Mouse (Mus musculus): ENCODE results near the gene Tacr1. TPM values are rescaled to one million over a fixed set of nuclear protein-coding genes. Genes with fewer than 3 reads are reported as not detected.

The Tacr1 gene
- total and polyA plus RNA-seq, 3 experiments = not detected

DNA sequence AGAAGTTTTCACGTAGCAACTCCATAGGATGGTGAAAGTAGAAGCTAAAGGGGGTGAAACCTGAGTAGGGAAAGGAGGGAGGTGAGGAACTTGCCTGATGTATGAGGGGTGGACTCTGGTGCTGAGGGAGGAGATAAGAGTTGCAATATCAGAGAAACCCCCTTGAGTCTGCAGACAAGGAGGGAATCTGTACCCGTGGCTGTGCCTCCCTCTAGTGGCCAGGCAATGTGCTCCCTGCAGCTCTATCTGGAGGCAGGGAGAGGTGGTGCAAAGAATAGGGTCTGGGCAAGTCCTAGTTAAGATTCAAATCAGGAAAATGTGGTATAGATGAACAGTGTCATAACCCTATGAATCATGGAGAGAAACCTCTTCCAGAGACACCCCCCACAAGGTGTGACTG is 201.5 kb downstream of the Tacr1 start:
- Histone ChIP-seq H3K27me3 (ENCODE audit: control insufficient read depth in 1 of 2, insufficient read depth in 2 of 2, low read length in 2 of 2) (peaks cover 0 to 2% of the 10 kb centered on the region in 2 experiments; a peak in 1 of 4 replicates), H3K27ac (ENCODE audit: control insufficient read depth, low read depth, low read length) (no peak overlapping the region), H3K4me1 (ENCODE audit: control insufficient read depth in 1 of 2, insufficient read depth in 2 of 2, low read length in 2 of 2) (no peaks in the 10 kb centered on the region), H3K9ac (ENCODE audit: control insufficient read depth, low read depth, low read length, poor library complexity, severe bottlenecking) (no peak overlapping the region), H3K4me3 (ENCODE audit: control insufficient read depth in 1 of 2, insufficient read depth in 1 of 2, low read depth in 2 of 2, low read length in 2 of 2) (no peak overlapping the region), H3K9me3 (replicated peaks; ENCODE audit: insufficient read depth, low read length) (no peaks in the 10 kb centered on the region), H3K36me3 (ENCODE audit: control insufficient read depth in 1 of 2, insufficient read depth in 2 of 2, low read length in 2 of 2) (no peaks in the 10 kb centered on the region), H3K79me2 (ENCODE audit: control insufficient read depth, insufficient read depth, low read length, poor library complexity) (no peaks in the 10 kb centered on the region)
- TF ChIP-seq SMC3 (IDR thresholded peaks at IDR 0.05; ENCODE audit: low read depth, low read length) (peak; percentile 58), POLR2A (IDR thresholded peaks at IDR 0.05; ENCODE audit: control insufficient read depth in 1 of 2, insufficient read depth in 1 of 2, low read depth in 1 of 2, low read length in 2 of 2, poor library complexity in 1 of 2) (no peak), ELF1 (IDR thresholded peaks at IDR 0.05; ENCODE audit: low read depth, low read length) (no peak), TAL1 (IDR thresholded peaks at IDR 0.05; ENCODE audit: low read length) (no peak), CHD2 (IDR thresholded peaks at IDR 0.05; ENCODE audit: low read length) (no peak), MAFK (IDR thresholded peaks at IDR 0.05; ENCODE audit: borderline replicate concordance, low read depth, low read length) (no peak), CTCF (IDR thresholded peaks at IDR 0.05 in 2 of 3, conservative IDR thresholded peaks at IDR 0.05 in 1 of 3; ENCODE audit: control insufficient read depth in 1 of 3, insufficient read depth in 1 of 3, low read depth in 2 of 3, low read length in 3 of 3, poor library complexity in 1 of 3, severe bottlenecking in 1 of 3) (peak; percentile 56 to 72 (median 64)), USF1 (IDR thresholded peaks at IDR 0.05; ENCODE audit: low read depth, low read length) (no peak), TBP (IDR thresholded peaks at IDR 0.05; ENCODE audit: low read depth, low read length) (no peak), RAD21 (IDR thresholded peaks at IDR 0.05; ENCODE audit: low read depth, low read length) (peak; percentile 64), BHLHE40 (IDR thresholded peaks at IDR 0.05; ENCODE audit: borderline replicate concordance, low read depth, low read length) (no peak), ZC3H11A (IDR thresholded peaks at IDR 0.05; ENCODE audit: low read depth, low read length) (peak; percentile 34; the same call in 1 of the 2 replicates), E2F4 (IDR thresholded peaks at IDR 0.05; ENCODE audit: borderline replicate concordance, low read depth, low read length) (no peak), HCFC1 (IDR thresholded peaks at IDR 0.05; ENCODE audit: low read depth, low read length) (no peak)
- peak; percentile 43 for DNase-seq (ENCODE audit: low read depth, low spot score)

DNA sequence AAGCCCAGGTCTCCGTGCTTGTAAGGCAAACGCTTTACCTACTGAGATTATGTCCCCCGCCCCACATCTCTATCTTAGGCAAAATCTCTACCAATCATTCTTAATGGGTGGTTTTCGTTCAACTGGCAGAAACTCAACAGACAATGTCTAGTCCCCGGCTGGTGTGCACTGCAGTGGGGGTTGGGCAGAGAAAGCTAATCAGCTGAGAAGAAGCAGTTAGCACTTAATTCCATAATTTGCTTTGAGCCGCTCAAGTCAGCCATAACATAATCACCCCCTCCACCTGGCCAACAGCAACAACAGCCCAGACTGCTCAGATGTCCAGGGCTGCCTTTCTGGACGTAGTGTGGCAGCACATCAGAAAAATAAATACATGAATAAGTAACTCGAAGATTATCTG is 202.7 kb downstream of the Tacr1 start:
- no peaks in the 10 kb centered on the region for H3K36me3 ChIP-seq (ENCODE audit: control insufficient read depth in 1 of 2, insufficient read depth in 2 of 2, low read length in 2 of 2)
- no peak overlapping the region for H3K4me3 ChIP-seq (ENCODE audit: control insufficient read depth in 1 of 2, insufficient read depth in 1 of 2, low read depth in 2 of 2, low read length in 2 of 2)
- peaks cover 0 to 2% of the 10 kb centered on the region in 2 experiments; a peak in 1 of 4 replicates for H3K27me3 ChIP-seq (ENCODE audit: control insufficient read depth in 1 of 2, insufficient read depth in 2 of 2, low read length in 2 of 2)
- H3K4me1 ChIP-seq (ENCODE audit: control insufficient read depth in 1 of 2, insufficient read depth in 2 of 2, low read length in 2 of 2) = no peaks in the 10 kb centered on the region
- no peak for DNase-seq (ENCODE audit: low read depth, low spot score)
- no peak overlapping the region for H3K9ac ChIP-seq (ENCODE audit: control insufficient read depth, low read depth, low read length, poor library complexity, severe bottlenecking)
- H3K27ac ChIP-seq (ENCODE audit: control insufficient read depth, low read depth, low read length) = no peak overlapping the region
- H3K9me3 ChIP-seq (replicated peaks; ENCODE audit: insufficient read depth, low read length) = no peaks in the 10 kb centered on the region
- H3K79me2 ChIP-seq (ENCODE audit: control insufficient read depth, insufficient read depth, low read length, poor library complexity) = no peaks in the 10 kb centered on the region
- TF ChIP-seq CHD2 (IDR thresholded peaks at IDR 0.05; ENCODE audit: low read length) (no peak), GABPA (IDR thresholded peaks at IDR 0.05; ENCODE audit: low read depth, low read length) (no peak), JUND (IDR thresholded peaks at IDR 0.05; ENCODE audit: low read depth, low read length) (no peak), MXI1 (IDR thresholded peaks at IDR 0.05; ENCODE audit: low read depth, low read length) (no peak), TCF12 (IDR thresholded peaks at IDR 0.05; ENCODE audit: low read depth, low read length) (no peak)

Data from MEL (cell line).